Mouse (Mus musculus): ENCODE data around the gene Sdk2. TPM values are rescaled to one million over a fixed set of nuclear protein-coding genes. Genes with fewer than 3 reads are reported as not detected.

Gene Sdk2
- polyA plus RNA-seq, 1 experiment from 2014 or later = 4.3 TPM

- Histone ChIP-seq H3K4me2 (replicated peaks; ENCODE audit: low read depth, low read length) (no peak overlapping the region), H3K4me3 (ENCODE audit: low read depth, low read length) (no peak overlapping the region), H3K9me3 (ENCODE audit: control insufficient read depth, low read depth, low read length) (no peaks in the 10 kb centered on the region), H3K36me3 (ENCODE audit: control insufficient read depth, insufficient read depth, low read length) (no peaks in the 10 kb centered on the region), H3K9ac (replicated peaks; ENCODE audit: low read depth, low read length) (no peak overlapping the region), H3K27ac (ENCODE audit: low read length) (no peak overlapping the region), H3K27me3 (ENCODE audit: control insufficient read depth, insufficient read depth, low read length) (no peaks in the 10 kb centered on the region), H3K4me1 (ENCODE audit: control insufficient read depth, insufficient read depth, low read length) (peaks cover 25% of the 10 kb centered on the region)
- ATAC-seq (ENCODE audit: insufficient number of reproducible peaks, insufficient read depth, low FRiP score, low read depth) = peak; percentile 15; the same call in 1 of the 2 replicates
- 32% methylated on average over 7 of the region's 7 CpGs for WGBS
Observed at GRCm38 (mm10) chr11:113981732-113982503, 84.9 kb downstream of the Sdk2 start.

DNA sequence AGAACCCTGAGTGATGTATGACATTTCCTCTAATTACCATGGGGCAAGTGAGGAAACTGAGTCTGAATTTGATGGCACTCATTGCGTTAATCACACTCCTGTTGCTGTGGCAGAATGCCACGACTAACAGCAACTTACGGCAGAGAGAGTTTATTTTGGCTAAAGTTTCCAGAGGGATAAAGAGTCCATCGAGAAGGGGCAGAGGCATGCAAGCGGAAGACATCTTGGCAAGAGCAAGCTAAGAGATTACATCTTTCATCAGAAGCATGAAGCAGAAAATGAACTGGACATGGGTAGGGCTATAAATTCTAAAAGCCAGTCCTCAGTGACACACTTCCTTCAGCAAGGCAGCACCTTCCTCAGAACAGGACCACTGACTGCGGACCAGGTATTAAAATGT lies 85.8 kb downstream of the Sdk2 start:
- Histone ChIP-seq H3K9me3 (ENCODE audit: control insufficient read depth, low read depth, low read length) (no peaks in the 10 kb centered on the region), H3K27me3 (ENCODE audit: control insufficient read depth, insufficient read depth, low read length) (no peaks in the 10 kb centered on the region), H3K36me3 (ENCODE audit: control insufficient read depth, insufficient read depth, low read length) (no peaks in the 10 kb centered on the region), H3K4me1 (ENCODE audit: control insufficient read depth, insufficient read depth, low read length) (peaks cover 21% of the 10 kb centered on the region), H3K9ac (replicated peaks; ENCODE audit: low read depth, low read length) (no peak overlapping the region), H3K4me2 (replicated peaks; ENCODE audit: low read depth, low read length) (no peak overlapping the region), H3K27ac (ENCODE audit: low read length) (no peak overlapping the region), H3K4me3 (ENCODE audit: low read depth, low read length) (no peak overlapping the region)
- 67% methylated on average over 6 of the region's 6 CpGs for WGBS
- no peak for ATAC-seq (ENCODE audit: insufficient number of reproducible peaks, insufficient read depth, low FRiP score, low read depth)

- WGBS = 97% methylated on average over 12 of the region's 12 CpGs
- Histone ChIP-seq H3K27me3 (ENCODE audit: control insufficient read depth, insufficient read depth, low read length) (no peaks in the 10 kb centered on the region), H3K9me3 (ENCODE audit: control insufficient read depth, low read depth, low read length) (no peaks in the 10 kb centered on the region)
Observed at GRCm38 (mm10) chr11:113978318-113978717, 88.5 kb downstream of the Sdk2 start.

GRCm38 (mm10) chr11:113975667-113975970 lies 91.2 kb downstream of the Sdk2 start:
- 57% methylated on average over 3 of the region's 3 CpGs for WGBS
- Histone ChIP-seq H3K27ac (ENCODE audit: low read length) (no peak overlapping the region), H3K4me1 (ENCODE audit: control insufficient read depth, insufficient read depth, low read length) (peaks cover 7% of the 10 kb centered on the region; the same call in 1 of the 2 replicates), H3K4me2 (replicated peaks; ENCODE audit: low read depth, low read length) (no peak overlapping the region), H3K36me3 (ENCODE audit: control insufficient read depth, insufficient read depth, low read length) (no peaks in the 10 kb centered on the region), H3K9ac (replicated peaks; ENCODE audit: low read depth, low read length) (no peak overlapping the region), H3K27me3 (ENCODE audit: control insufficient read depth, insufficient read depth, low read length) (no peaks in the 10 kb centered on the region), H3K4me3 (ENCODE audit: low read depth, low read length) (no peak overlapping the region), H3K9me3 (ENCODE audit: control insufficient read depth, low read depth, low read length) (0 out of 2 replicates have a peak, but pooled peaks cover 2% of the 10 kb centered on the region)
- no peak for ATAC-seq (ENCODE audit: insufficient number of reproducible peaks, insufficient read depth, low FRiP score, low read depth)

More at GRCm38 (mm10) chr11:113978318-113978717, 88.5 kb downstream of the Sdk2 start:
- Histone ChIP-seq H3K4me2 (replicated peaks; ENCODE audit: low read depth, low read length) (no peak overlapping the region), H3K9ac (replicated peaks; ENCODE audit: low read depth, low read length) (no peak overlapping the region), H3K4me1 (ENCODE audit: control insufficient read depth, insufficient read depth, low read length) (peaks cover 19% of the 10 kb centered on the region; the same call in 1 of the 2 replicates), H3K4me3 (ENCODE audit: low read depth, low read length) (no peak overlapping the region), H3K27ac (ENCODE audit: low read length) (no peak overlapping the region), H3K36me3 (ENCODE audit: control insufficient read depth, insufficient read depth, low read length) (no peaks in the 10 kb centered on the region)
- ATAC-seq (ENCODE audit: insufficient number of reproducible peaks, insufficient read depth, low FRiP score, low read depth) = no peak

DNA sequence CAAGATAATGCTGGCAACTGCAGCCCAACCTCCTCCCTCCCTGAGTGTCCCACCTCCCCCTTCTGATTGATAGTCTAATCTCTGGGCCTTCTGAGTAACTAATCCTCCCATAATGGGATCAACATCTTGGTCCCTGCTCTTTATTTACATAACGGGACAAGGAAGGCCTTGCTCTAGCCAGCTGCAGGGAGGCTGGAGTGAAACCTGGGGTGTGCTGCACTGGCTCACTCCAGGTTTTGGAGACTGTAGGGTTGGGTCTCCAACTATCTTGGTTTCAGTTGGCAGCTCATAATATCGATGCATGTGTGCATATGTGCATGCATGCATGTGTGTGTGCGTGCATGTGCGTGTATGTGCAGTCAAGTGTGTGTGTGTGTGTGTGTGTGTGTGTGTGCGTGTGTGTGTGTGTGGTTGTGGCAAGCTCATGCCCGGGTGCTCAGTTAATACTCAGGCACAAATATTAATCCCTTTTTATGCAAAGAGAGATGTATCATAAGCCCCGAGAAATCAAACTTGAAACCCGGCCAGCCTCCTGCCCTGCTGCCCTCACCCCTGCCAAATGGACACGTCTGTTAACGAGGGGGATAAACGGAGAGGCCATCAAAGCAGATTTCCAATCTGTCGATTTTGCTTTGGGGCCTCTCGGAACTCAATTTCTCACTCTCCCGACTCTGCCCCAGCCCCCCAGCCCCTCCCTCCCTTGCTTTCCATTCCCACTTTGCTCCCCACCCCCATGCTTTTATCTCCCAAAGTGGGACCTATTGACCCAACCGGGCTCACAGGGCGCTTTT lies 91.8 kb downstream of the Sdk2 start:
- Histone ChIP-seq H3K27ac (ENCODE audit: low read length) (no peak overlapping the region), H3K4me3 (ENCODE audit: low read depth, low read length) (no peak overlapping the region), H3K4me2 (replicated peaks; ENCODE audit: low read depth, low read length) (no peak overlapping the region), H3K9me3 (ENCODE audit: control insufficient read depth, low read depth, low read length) (peaks cover 5% of the 10 kb centered on the region; the same call in 1 of the 2 replicates), H3K4me1 (ENCODE audit: control insufficient read depth, insufficient read depth, low read length) (peaks cover 7% of the 10 kb centered on the region; the same call in 1 of the 2 replicates), H3K36me3 (ENCODE audit: control insufficient read depth, insufficient read depth, low read length) (no peaks in the 10 kb centered on the region), H3K9ac (replicated peaks; ENCODE audit: low read depth, low read length) (no peak overlapping the region), H3K27me3 (ENCODE audit: control insufficient read depth, insufficient read depth, low read length) (no peaks in the 10 kb centered on the region)
- 35% methylated on average over 16 of the region's 16 CpGs for WGBS
- ATAC-seq (ENCODE audit: insufficient number of reproducible peaks, insufficient read depth, low FRiP score, low read depth) = no peak

DNA sequence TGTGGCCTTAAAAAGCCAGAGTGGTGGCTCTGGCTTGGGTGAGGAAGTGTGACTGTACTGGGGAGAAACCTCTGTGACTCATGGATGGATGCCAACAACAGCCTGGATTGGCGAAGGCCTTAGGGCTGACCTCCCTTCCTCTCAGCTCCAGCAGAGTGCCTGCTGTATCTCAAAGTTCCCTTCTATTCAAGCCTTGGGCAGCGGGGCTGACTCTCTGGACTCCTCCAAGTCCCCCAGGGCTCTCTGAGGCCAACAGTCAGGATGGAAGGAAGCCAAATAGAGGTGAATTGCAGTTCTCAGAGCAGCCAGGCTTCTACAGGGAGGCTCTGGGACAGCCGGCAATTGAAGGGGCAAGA lies 94.4 kb downstream of the Sdk2 start:
- ATAC-seq (ENCODE audit: insufficient number of reproducible peaks, insufficient read depth, low FRiP score, low read depth) = no peak
- WGBS = 68% methylated on average over 3 of the region's 3 CpGs

DNA sequence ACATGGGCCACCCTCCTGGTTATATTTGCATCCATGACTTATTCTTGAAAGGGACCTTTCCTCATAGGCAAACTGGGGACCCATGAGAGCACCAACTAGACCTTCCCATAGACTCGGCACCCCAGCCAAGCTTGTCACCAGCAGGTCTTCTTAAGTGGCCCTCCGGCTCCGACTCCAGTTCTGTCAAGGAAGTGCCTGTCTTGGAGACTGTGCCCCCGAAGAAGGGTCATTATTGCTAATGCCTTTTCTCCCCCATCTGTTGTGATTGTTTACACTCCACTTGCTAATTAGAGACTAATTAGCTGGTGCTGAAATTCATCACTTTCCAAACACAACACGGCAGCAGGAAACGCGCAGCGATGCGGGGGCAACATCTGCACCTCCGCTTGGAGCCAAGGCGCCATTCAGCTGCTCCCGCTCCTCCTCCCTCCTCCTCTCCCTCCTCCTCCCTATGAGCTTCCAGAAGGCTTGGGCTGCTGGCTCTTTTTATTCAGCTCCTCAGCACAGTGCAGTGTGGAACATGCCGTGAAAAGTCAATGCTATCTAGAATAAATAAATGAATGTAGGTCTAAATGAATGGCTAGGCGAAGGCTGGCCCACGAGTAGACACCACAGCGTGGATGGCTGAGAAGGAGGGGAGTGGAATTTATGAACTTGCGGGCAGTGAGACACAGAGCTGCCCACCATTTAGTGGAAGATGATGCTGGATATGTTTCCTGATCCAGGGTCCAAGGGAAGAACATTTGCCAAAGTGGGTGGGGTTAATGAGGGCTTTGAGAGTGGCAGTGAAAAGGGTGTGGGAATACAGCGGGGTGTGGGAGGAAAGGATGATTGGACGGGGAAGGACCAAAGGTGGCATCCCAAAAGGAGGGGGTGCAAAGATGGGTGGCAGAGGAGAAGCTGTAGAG lies 95.0 kb downstream of the Sdk2 start:
- no peaks in the 10 kb centered on the region for H3K36me3 ChIP-seq (ENCODE audit: control insufficient read depth, insufficient read depth, low read length)
- H3K4me3 ChIP-seq (ENCODE audit: low read depth, low read length) = no peak overlapping the region
- H3K27me3 ChIP-seq (ENCODE audit: control insufficient read depth, insufficient read depth, low read length) = no peaks in the 10 kb centered on the region
- peaks cover 7% of the 10 kb centered on the region; the same call in 1 of the 2 replicates for H3K4me1 ChIP-seq (ENCODE audit: control insufficient read depth, insufficient read depth, low read length)
- H3K9me3 ChIP-seq (ENCODE audit: control insufficient read depth, low read depth, low read length) = peaks cover 36% of the 10 kb centered on the region
- no peak for ATAC-seq (ENCODE audit: insufficient number of reproducible peaks, insufficient read depth, low FRiP score, low read depth)
- H3K27ac ChIP-seq (ENCODE audit: low read length) = no peak overlapping the region
- no peak overlapping the region for H3K4me2 ChIP-seq (replicated peaks; ENCODE audit: low read depth, low read length)
- no peak overlapping the region for H3K9ac ChIP-seq (replicated peaks; ENCODE audit: low read depth, low read length)
- 81% methylated on average over 19 of the region's 19 CpGs for WGBS

More for the DNA sequence above, 94.4 kb downstream of the Sdk2 start:
- Histone ChIP-seq H3K36me3 (ENCODE audit: control insufficient read depth, insufficient read depth, low read length) (no peaks in the 10 kb centered on the region), H3K4me1 (ENCODE audit: control insufficient read depth, insufficient read depth, low read length) (peaks cover 7% of the 10 kb centered on the region; the same call in 1 of the 2 replicates), H3K4me2 (replicated peaks; ENCODE audit: low read depth, low read length) (no peak overlapping the region), H3K4me3 (ENCODE audit: low read depth, low read length) (no peak overlapping the region), H3K9ac (replicated peaks; ENCODE audit: low read depth, low read length) (no peak overlapping the region), H3K27ac (ENCODE audit: low read length) (no peak overlapping the region), H3K9me3 (ENCODE audit: control insufficient read depth, low read depth, low read length) (peaks cover 30% of the 10 kb centered on the region), H3K27me3 (ENCODE audit: control insufficient read depth, insufficient read depth, low read length) (no peaks in the 10 kb centered on the region)

GRCm38 (mm10) chr11:113970026-113970425 lies 96.8 kb downstream of the Sdk2 start:
- peaks cover 54% of the 10 kb centered on the region for H3K9me3 ChIP-seq (ENCODE audit: control insufficient read depth, low read depth, low read length)
- H3K4me2 ChIP-seq (replicated peaks; ENCODE audit: low read depth, low read length) = no peak overlapping the region
- no peak overlapping the region for H3K27ac ChIP-seq (ENCODE audit: low read length)
- H3K4me1 ChIP-seq (ENCODE audit: control insufficient read depth, insufficient read depth, low read length) = peaks cover 7% of the 10 kb centered on the region; the same call in 1 of the 2 replicates
- 88% methylated on average over 2 of the region's 2 CpGs for WGBS
- no peaks in the 10 kb centered on the region for H3K36me3 ChIP-seq (ENCODE audit: control insufficient read depth, insufficient read depth, low read length)
- H3K9ac ChIP-seq (replicated peaks; ENCODE audit: low read depth, low read length) = no peak overlapping the region
- H3K4me3 ChIP-seq (ENCODE audit: low read depth, low read length) = no peak overlapping the region
- no peaks in the 10 kb centered on the region for H3K27me3 ChIP-seq (ENCODE audit: control insufficient read depth, insufficient read depth, low read length)
- no peak for ATAC-seq (ENCODE audit: insufficient number of reproducible peaks, insufficient read depth, low FRiP score, low read depth)
